Mouse (Mus musculus): ENCODE results near the gene Agbl2.
"Not testable (repeated sequence)": the region's sequence is repeated elsewhere in the genome, so short reads cannot be mapped to it uniquely, and the experiment has no call there.

Agbl2 gene

GRCm38 (mm10) chr2:90816144-90816543 lies 33.6 kb downstream of the Agbl2 start:
- no peak for DNase-seq

GRCm38 (mm10) chr2:90818710-90819109 lies 36.2 kb downstream of the Agbl2 start:
- no peak for DNase-seq

GRCm38 (mm10) chr2:90820894-90821293 lies 38.4 kb downstream of the Agbl2 start:
- no peak for DNase-seq

- DNase-seq = no peak
Observed at GRCm38 (mm10) chr2:90822978-90823377, 40.5 kb downstream of the Agbl2 start.

GRCm38 (mm10) chr2:90823781-90824180 lies 41.3 kb downstream of the Agbl2 start:
- DNase-seq = no peak

GRCm38 (mm10) chr2:90824528-90824927 lies 42.0 kb downstream of the Agbl2 start:
- not testable (repeated sequence) for DNase-seq

GRCm38 (mm10) chr2:90825515-90826172 lies 43.1 kb downstream of the Agbl2 start:
- no peak for DNase-seq

- DNase-seq = no peak
Observed at GRCm38 (mm10) chr2:90828739-90829138, 46.2 kb downstream of the Agbl2 start.

GRCm38 (mm10) chr2:90833502-90833901 lies 51.0 kb downstream of the Agbl2 start:
- no peak for DNase-seq

GRCm38 (mm10) chr2:90838621-90839020 lies 56.1 kb downstream of the Agbl2 start:
- no peak for DNase-seq

- DNase-seq = no peak
Observed at GRCm38 (mm10) chr2:90843666-90844065, 61.1 kb downstream of the Agbl2 start.

GRCm38 (mm10) chr2:90844262-90844661 lies 61.7 kb downstream of the Agbl2 start:
- no peak for DNase-seq

- no peak for DNase-seq
Observed at GRCm38 (mm10) chr2:90845234-90845633, 62.7 kb downstream of the Agbl2 start.

- DNase-seq = peak in 1 of 2 experiments; percentile 6
Observed at GRCm38 (mm10) chr2:90846171-90846570, 63.6 kb downstream of the Agbl2 start.

GRCm38 (mm10) chr2:90846597-90846954 lies 64.0 kb downstream of the Agbl2 start:
- DNase-seq = no peak

GRCm38 (mm10) chr2:90846955-90847680 lies 64.6 kb downstream of the Agbl2 start, which contains the start of gene Mtch2:
TSS of gene Mtch2 (plus strand) at chr2:90847155.
- peak; percentile 98 to 99 for DNase-seq

GRCm38 (mm10) chr2:90847681-90848050 lies 65.1 kb downstream of the Agbl2 start:
- DNase-seq = no peak

GRCm38 (mm10) chr2:90848331-90848730 lies 65.8 kb downstream of the Agbl2 start:
- DNase-seq = no peak

- DNase-seq = no peak
Observed at GRCm38 (mm10) chr2:90850401-90850800, 67.9 kb downstream of the Agbl2 start.

- no peak for DNase-seq
Observed at GRCm38 (mm10) chr2:90861486-90861885, 79.0 kb downstream of the Agbl2 start.

- DNase-seq = no peak
Observed at GRCm38 (mm10) chr2:90864184-90864583, 81.7 kb downstream of the Agbl2 start.

GRCm38 (mm10) chr2:90866524-90866923 lies 84.0 kb downstream of the Agbl2 start:
- peak; percentile 83 for DNase-seq

GRCm38 (mm10) chr2:90870136-90870601 lies 87.6 kb downstream of the Agbl2 start:
- no peak for DNase-seq

GRCm38 (mm10) chr2:90871180-90871961 lies 88.8 kb downstream of the Agbl2 start:
- DNase-seq = no peak

Measured in B cell, adult 2 months (primary cell).